8 mouse cellular contexts compared by ENCODE assay signal in the genomic region with DNA sequence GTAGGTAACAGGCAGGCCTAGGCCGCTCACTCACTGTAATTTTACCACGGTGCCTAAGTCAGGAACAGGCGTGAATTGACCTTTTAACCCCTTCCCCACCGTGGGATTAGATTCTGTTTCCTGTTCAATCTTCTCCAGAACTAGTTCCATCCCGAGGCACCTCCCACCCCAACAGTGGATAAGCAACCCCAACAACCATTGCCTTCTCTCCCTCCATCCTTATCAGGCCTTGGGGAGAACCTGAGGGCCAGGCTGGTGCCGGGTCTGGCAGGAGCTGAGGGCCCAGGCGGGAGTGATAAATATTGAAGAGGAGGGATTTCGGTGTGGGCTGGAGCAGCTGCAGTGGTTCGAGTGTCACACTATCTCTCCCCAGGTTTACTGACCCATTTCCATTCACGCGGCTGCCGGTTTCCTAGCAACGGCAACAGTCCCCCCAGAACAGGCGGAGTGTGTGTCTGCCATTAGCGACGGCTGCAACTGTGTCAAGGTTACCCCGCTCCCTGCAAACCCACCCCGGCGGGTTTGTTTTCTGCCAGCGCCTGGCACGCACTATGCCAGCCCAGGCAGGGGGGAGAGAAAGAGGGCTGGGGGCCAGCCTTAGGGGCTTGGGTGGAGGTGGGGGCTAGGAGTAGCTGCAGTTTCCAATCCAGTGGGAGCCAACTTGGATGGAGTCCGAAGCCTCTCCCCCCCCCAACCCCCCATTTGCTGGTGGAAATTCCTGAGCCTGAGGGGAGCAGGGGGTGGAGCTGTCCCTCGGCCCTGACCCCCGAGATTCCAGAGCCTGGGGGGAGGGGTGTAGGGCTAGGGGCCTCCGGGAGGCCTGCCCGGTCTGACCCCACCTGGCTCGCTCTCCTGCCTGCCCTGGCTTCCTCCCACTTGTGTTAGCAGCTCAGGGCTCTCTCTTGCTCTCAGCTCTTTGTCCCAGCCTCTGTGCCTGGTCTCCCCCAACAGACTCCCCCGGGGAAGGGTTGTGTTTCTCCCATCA. TPM values are rescaled to one million over a fixed set of nuclear protein-coding genes. Genes with fewer than 3 reads are reported as not detected.
DNase-seq lines count a peak whose midpoint lies in the region; ATAC-seq and TF ChIP-seq lines count a peak whose summit lies in the region.

No protein-coding gene starts in this region.

- peak; percentile 64 for ATAC-seq in forebrain, embryonic 12.5 days (ENCODE audit: low FRiP score)
- ATAC-seq in intestine, postnatal 0 days, result no peak

- peak; percentile 51 to 72 for DNase-seq in layer of hippocampus, postnatal 36 days
- no peak for DNase-seq in layer of hippocampus, postnatal 25 days (ENCODE audit: extremely low spot score in 1 of 2, low spot score in 1 of 2)
- peak; percentile 85 for DNase-seq in adrenal gland, postnatal 14 days
- DNase-seq in mesoderm, embryonic 11.5 days (ENCODE audit: low read depth, low spot score), result peak; percentile 85
- peak; percentile 66 for DNase-seq in testis, postnatal 10 days (ENCODE audit: low spot score)
- DNase-seq in gastrocnemius, postnatal 10 days, result no peak

- peak overlapping the region; percentile 47 for H3K4me2 ChIP-seq in forebrain, embryonic 12.5 days
- H3K4me2 ChIP-seq in intestine, postnatal 0 days (replicated peaks; ENCODE audit: low read depth), result peak overlapping the region; percentile 35; the same call in 1 of the 2 replicates

- peak overlapping the region; percentile 13 for H3K4me3 ChIP-seq in forebrain, embryonic 12.5 days (replicated peaks)
- H3K4me3 ChIP-seq in intestine, postnatal 0 days (ENCODE audit: low read depth, low read length), result no peak overlapping the region

- TF ChIP-seq CTCF in intestine, postnatal 0 days (IDR thresholded peaks at IDR 0.05; ENCODE audit: low read depth), result no peak

- no peaks in the 10 kb centered on the region for H3K36me3 ChIP-seq in forebrain, embryonic 12.5 days (replicated peaks)
- H3K36me3 ChIP-seq in intestine, postnatal 0 days (ENCODE audit: control insufficient read depth, insufficient read depth), result no peaks in the 10 kb centered on the region; the same call in 1 of the 2 replicates

- peak overlapping the region; percentile 38; the same call in 1 of the 2 replicates for H3K9ac ChIP-seq in forebrain, embryonic 12.5 days
- no peak overlapping the region for H3K9ac ChIP-seq in intestine, postnatal 0 days (ENCODE audit: low read depth, low read length)

- peaks cover 50% of the 10 kb centered on the region for H3K27me3 ChIP-seq in forebrain, embryonic 12.5 days
- no peaks in the 10 kb centered on the region for H3K27me3 ChIP-seq in intestine, postnatal 0 days (replicated peaks; ENCODE audit: control insufficient read depth, insufficient read depth, low read length)

- H3K27ac ChIP-seq in forebrain, embryonic 12.5 days, result peak overlapping the region; percentile 85
- no peak overlapping the region for H3K27ac ChIP-seq in intestine, postnatal 0 days (ENCODE audit: low read depth, low read length)

- peaks cover 94% of the 10 kb centered on the region for H3K4me1 ChIP-seq in forebrain, embryonic 12.5 days
- H3K4me1 ChIP-seq in intestine, postnatal 0 days (replicated peaks; ENCODE audit: control insufficient read depth, insufficient read depth, low read length), result peaks cover 13% of the 10 kb centered on the region; the same call in 1 of the 2 replicates

- WGBS in forebrain, embryonic 12.5 days, result 9% methylated on average over 28 of the region's 28 CpGs
- 26% methylated on average over 28 of the region's 28 CpGs for WGBS in intestine, postnatal 0 days

- H3K9me3 ChIP-seq in forebrain, embryonic 12.5 days, result no peaks in the 10 kb centered on the region
- H3K9me3 ChIP-seq in intestine, postnatal 0 days (ENCODE audit: control insufficient read depth), result no peaks in the 10 kb centered on the region

RNA-seq across cellular contexts. Expression of gene Ahdc1, which starts 31.9 kb away (rescaled TPM):
- 100 to 1,000 TPM; 111 to 113 TPM for total RNA-seq in layer of hippocampus, postnatal 36 days (2021)
- 100 to 1,000 TPM in 1 of 2 experiments, 10 to 100 TPM in 1; 96.9 to 109 TPM for total RNA-seq in layer of hippocampus, postnatal 25 days (2021)
- total RNA-seq in adrenal gland, postnatal 14 days (2021), result 65.0 and 71.9 TPM in 2 replicates
- 7.2 and 8.1 TPM in 2 replicates for polyA plus RNA-seq in forebrain, embryonic 12.5 days (2016; fragmentation: Nextera tagmentation; extraction: Ambion mirVana)
- 2.4 and 3.1 TPM in 2 replicates for polyA plus RNA-seq in intestine, postnatal 0 days (2015; fragmentation: Nextera tagmentation; extraction: Ambion mirVana)
- total RNA-seq in gastrocnemius, postnatal 10 days (2021), result 10 to 100 TPM; 58.2 to 82.8 TPM

Comparison
In these comparisons a context has a peak if more than half of its experiments do, and no peak if none do; other contexts are left out.
1. DNase-seq: peak in layer of hippocampus, postnatal 36 days (2 of 2), adrenal gland, postnatal 14 days (single experiment), mesoderm, embryonic 11.5 days (single experiment) and testis, postnatal 10 days (single experiment); none in layer of hippocampus, postnatal 25 days (0 of 2) and gastrocnemius, postnatal 10 days (single experiment).